Mouse (Mus musculus) heart, embryonic 11.5 days (tissue): Measurements from ENCODE around the gene Rdh16. TPM values are rescaled to one million over a fixed set of nuclear protein-coding genes. Genes with fewer than 3 reads are reported as not detected.
"Not testable (repeated sequence)": the region's sequence is repeated elsewhere in the genome, so short reads cannot be mapped to it uniquely, and the experiment has no call there.

Experiments used
- ATAC-seq: fragments of 200-750 bp; cut with Nextera tagmentation; replicated peaks from 2 replicates; pipeline ENCODE4 v1.8.0; 2017; ENCODE audit warnings: moderate library complexity; ENCODE audit not compliant: insufficient number of reproducible peaks, low FRiP score, low TSS enrichment
- H3K27ac ChIP-seq: fragments of 300-500 bp; sonication (generic); 2 replicates; pipeline ENCODE4 v1.5.1; 2014; ENCODE audit warnings: mild to moderate bottlenecking, low read depth, low read length
- H3K27me3 ChIP-seq: fragments of 300-500 bp; sonication (generic); 2 replicates; pipeline ENCODE4 v1.6.1; 2014; ENCODE audit warnings: mild to moderate bottlenecking, low read length, mixed read lengths; ENCODE audit not compliant: control insufficient read depth, insufficient read depth
- H3K36me3 ChIP-seq: fragments of 300-500 bp; sonication (generic); 2 replicates; pipeline ENCODE4 v1.6.1; 2014; ENCODE audit warnings: mild to moderate bottlenecking, low read length, moderate library complexity, mixed read lengths; ENCODE audit not compliant: control insufficient read depth, insufficient read depth
- H3K4me1 ChIP-seq: fragments of 300-500 bp; sonication (generic); 2 replicates; pipeline ENCODE4 v1.6.1; 2014; ENCODE audit warnings: low read length; ENCODE audit not compliant: control insufficient read depth, insufficient read depth
- H3K4me2 ChIP-seq: fragments of 300-500 bp; sonication (generic); 2 replicates; pipeline ENCODE4 v1.6.1; 2014; ENCODE audit warnings: mild to moderate bottlenecking, moderate library complexity
- H3K4me3 ChIP-seq: fragments of 300-500 bp; sonication (generic); 2 replicates; pipeline ENCODE4 v1.5.1; 2014; ENCODE audit warnings: low read depth, low read length
- H3K9ac ChIP-seq: fragments of 300-500 bp; sonication (generic); 2 replicates; pipeline ENCODE4 v1.6.1; 2014; ENCODE audit warnings: mild to moderate bottlenecking, low read depth, low read length, moderate library complexity
- H3K9me3 ChIP-seq: fragments of 300-500 bp; sonication (generic); replicated peaks from 2 replicates; pipeline ENCODE4 v1.6.1; 2016; ENCODE audit warnings: low read length; ENCODE audit not compliant: control insufficient read depth
- WGBS: fragments of 180-500 bp; shearing (Covaris S2); extraction: QIAGEN DNeasy Blood & Tissue Kit; methylation state at CpG from one replicate; pipeline ENCODE4 v1.1.7; 2014; ENCODE audit not compliant: insufficient replicate concordance; 5-methylcytosine and 5-hydroxymethylcytosine counted together
- polyA plus RNA-seq: library from polyadenylated mRNA; unstranded; fragments of >200 nt; fragmentation: Nextera tagmentation; extraction: Ambion mirVana; gene quantifications from 2 replicates; pipeline ENCODE4 v1.2.1, GENCODE M21; 2014

Rdh16 gene
- polyA plus RNA-seq, 1 experiment from 2014 or later = not detected

- Histone ChIP-seq H3K9me3 (no peaks in the 10 kb centered on the region), H3K27me3 (no peaks in the 10 kb centered on the region), H3K4me3 (no peak overlapping the region), H3K4me1 (no peaks in the 10 kb centered on the region), H3K36me3 (no peaks in the 10 kb centered on the region), H3K9ac (no peak overlapping the region), H3K27ac (no peak overlapping the region), H3K4me2 (no peak overlapping the region)
- no peak for ATAC-seq
Observed at GRCm38 (mm10) chr10:127815888-127816287, 14.9 kb downstream of the Rdh16 start.

DNA sequence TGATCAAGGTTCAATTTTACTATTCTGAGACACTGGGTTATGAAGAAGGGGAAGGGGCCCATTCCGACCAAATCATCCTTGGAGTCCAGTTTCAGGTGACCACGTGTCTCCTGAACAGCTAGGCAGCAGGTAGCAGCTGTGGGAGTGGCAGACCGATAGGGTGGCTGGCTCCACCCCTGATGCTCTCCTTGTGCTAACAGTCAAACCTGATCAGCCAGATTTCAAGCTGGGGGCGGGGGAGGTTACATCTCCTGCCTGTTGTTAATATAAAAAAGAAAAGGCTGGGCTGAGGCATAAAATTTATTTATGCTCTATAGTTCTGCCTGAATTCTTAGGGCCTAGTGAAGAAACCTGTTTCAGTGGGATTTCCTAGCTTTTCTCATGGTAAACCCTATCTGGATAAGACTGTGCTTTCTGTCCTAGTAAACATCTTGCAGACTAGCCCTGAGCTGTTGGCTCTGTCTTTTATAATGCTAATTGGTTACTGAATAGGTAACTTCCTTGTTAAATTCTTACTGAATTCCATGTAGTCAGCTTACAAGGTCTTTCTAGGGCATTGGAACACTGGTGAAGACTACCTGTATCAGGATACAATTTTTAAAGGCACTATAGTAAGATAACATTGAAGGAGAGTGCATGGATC is 16.4 kb downstream of the Rdh16 start:
- H3K4me2 ChIP-seq, H3K9me3 ChIP-seq, ATAC-seq, H3K4me3 ChIP-seq, H3K9ac ChIP-seq, H3K36me3 ChIP-seq, H3K4me1 ChIP-seq, H3K27me3 ChIP-seq, H3K27ac ChIP-seq: not testable (repeated sequence)
- WGBS = 73% methylated on average over 4 of the region's 4 CpGs

DNA sequence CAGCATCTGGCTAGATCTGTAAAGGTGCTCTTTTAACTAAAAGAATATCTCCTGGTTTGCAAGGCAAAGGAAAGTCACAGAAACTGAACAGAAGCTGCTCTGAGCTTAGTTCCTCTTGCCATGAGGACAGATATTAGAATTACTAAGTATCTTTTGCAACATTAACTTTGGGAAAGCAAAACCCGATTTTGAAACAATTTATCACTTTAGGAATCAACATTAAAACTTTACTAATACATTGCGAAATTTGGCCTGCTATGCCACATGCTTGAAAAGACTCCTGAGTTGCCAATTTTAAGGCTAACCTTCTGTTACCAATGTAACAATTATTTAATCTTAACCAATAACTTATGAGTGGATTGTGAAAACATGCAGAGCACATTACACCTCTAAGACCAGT is 20.9 kb downstream of the Rdh16 start:
- ATAC-seq, H3K4me3 ChIP-seq, H3K27me3 ChIP-seq, H3K27ac ChIP-seq, H3K9me3 ChIP-seq, H3K9ac ChIP-seq, H3K4me2 ChIP-seq, H3K36me3 ChIP-seq, H3K4me1 ChIP-seq: not testable (repeated sequence)
- 82% methylated on average over 2 of the region's 2 CpGs for WGBS

DNA sequence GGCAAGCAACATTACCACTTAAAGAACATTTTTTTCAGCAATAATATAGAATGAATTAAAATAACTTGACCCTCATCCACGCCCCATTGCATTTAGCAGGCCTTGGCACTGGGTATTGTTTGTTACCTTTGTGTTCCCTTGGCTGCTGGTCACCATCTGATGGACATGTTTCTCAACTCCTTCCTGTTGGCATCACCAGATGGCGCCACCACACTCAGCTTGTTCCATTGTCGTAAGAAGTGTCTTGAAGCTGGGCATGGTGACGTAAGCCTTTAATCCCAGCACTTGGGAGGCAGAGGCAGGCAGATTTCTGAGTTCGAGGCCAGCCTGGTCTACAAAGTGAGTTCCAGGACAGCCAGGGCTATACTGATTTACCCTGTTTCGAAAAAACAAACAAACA is 24.4 kb downstream of the Rdh16 start:
- H3K9me3 ChIP-seq = no peaks in the 10 kb centered on the region
- no peak overlapping the region for H3K4me2 ChIP-seq
- no peak overlapping the region for H3K9ac ChIP-seq
- 70% methylated on average over 6 of the region's 6 CpGs for WGBS
- H3K27ac ChIP-seq = no peak overlapping the region
- ATAC-seq = no peak
- no peak overlapping the region for H3K4me3 ChIP-seq
- no peaks in the 10 kb centered on the region for H3K27me3 ChIP-seq
- no peaks in the 10 kb centered on the region for H3K36me3 ChIP-seq
- H3K4me1 ChIP-seq = no peaks in the 10 kb centered on the region

DNA sequence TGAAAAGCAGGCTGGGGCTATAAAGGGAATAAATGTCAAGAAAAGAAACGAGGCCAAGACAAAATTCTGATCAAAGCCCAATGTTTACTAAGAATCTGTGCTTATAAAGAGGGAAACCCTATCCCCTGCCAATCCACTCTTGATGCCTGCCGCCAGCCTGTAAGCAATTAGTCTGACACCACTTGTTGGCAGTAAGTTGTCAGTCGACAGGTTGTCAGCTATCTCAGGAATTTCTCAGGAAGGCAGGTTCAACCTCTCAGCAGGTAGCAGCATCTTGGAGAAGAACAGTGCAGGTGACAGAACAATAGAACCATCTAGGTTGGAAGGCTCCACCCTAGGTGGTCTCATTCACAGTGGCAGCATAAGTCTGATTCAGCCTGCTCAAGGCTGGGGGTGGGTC is 28.2 kb downstream of the Rdh16 start:
- H3K4me3 ChIP-seq = no peak overlapping the region
- WGBS = 70% methylated on average over 3 of the region's 3 CpGs
- H3K4me1 ChIP-seq = no peaks in the 10 kb centered on the region
- no peaks in the 10 kb centered on the region for H3K9me3 ChIP-seq
- ATAC-seq = no peak
- no peak overlapping the region for H3K4me2 ChIP-seq
- H3K27me3 ChIP-seq = no peaks in the 10 kb centered on the region
- H3K36me3 ChIP-seq = no peaks in the 10 kb centered on the region
- H3K9ac ChIP-seq = no peak overlapping the region
- no peak overlapping the region for H3K27ac ChIP-seq

- H3K27ac ChIP-seq, H3K4me3 ChIP-seq, H3K27me3 ChIP-seq, H3K9me3 ChIP-seq, ATAC-seq, H3K4me1 ChIP-seq, H3K9ac ChIP-seq, H3K4me2 ChIP-seq, H3K36me3 ChIP-seq: not testable (repeated sequence)
- 90% methylated on average over 1 of the region's 1 CpGs for WGBS
Observed at GRCm38 (mm10) chr10:127834186-127834585, 33.2 kb downstream of the Rdh16 start.

DNA sequence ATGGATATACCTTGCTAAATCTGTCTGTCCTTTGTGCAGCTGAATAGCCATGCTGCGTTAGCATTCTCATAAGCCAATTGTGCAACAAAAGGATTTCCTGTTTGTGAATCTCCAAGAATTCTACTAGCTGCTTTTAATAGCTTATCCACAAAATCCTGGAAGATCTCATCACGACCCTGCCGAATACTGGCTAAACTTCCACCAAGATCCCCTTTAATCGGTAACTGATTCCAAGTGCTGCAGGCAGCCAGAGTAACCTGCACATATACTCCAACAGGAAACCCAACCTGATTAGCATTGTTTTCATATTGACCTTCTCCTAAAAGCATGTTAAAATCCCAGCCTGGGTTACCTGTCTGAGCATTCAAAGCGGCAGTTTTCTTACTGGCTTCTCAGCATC is 34.3 kb downstream of the Rdh16 start:
- no peak overlapping the region for H3K9ac ChIP-seq
- no peak overlapping the region for H3K27ac ChIP-seq
- no peak overlapping the region for H3K4me2 ChIP-seq
- WGBS = 75% methylated on average over 5 of the region's 5 CpGs
- no peaks in the 10 kb centered on the region for H3K9me3 ChIP-seq
- no peaks in the 10 kb centered on the region for H3K36me3 ChIP-seq
- H3K4me3 ChIP-seq = no peak overlapping the region
- no peaks in the 10 kb centered on the region for H3K27me3 ChIP-seq
- ATAC-seq = no peak
- H3K4me1 ChIP-seq = no peaks in the 10 kb centered on the region

GRCm38 (mm10) chr10:127837793-127838192 is 36.8 kb downstream of the Rdh16 start:
- not testable (repeated sequence) for H3K9ac ChIP-seq, H3K4me2 ChIP-seq, H3K9me3 ChIP-seq, ATAC-seq, H3K27ac ChIP-seq, H3K4me1 ChIP-seq, H3K27me3 ChIP-seq, H3K36me3 ChIP-seq, H3K4me3 ChIP-seq
- 86% methylated on average over 5 of the region's 5 CpGs for WGBS

DNA sequence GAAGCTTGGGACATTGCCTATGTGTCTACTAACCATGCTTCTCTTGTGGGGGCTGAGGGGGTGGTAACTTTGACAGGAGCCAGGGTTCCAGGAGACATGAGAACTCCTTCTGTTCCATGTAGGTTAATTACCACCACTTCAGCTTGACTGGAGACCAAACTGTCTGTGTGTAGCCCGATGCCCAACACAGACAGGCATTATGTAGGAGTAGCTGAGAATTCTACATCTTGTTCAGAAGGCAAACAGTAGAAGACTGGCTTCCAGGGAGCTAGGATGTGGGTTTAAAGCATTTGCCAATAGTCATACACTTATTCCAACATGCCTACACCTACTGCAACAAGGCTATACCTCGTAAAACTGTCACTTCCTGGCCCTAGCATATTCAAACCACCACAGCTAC is 37.6 kb downstream of the Rdh16 start:
- Histone ChIP-seq H3K27me3 (no peaks in the 10 kb centered on the region), H3K4me2 (no peak overlapping the region), H3K4me1 (no peaks in the 10 kb centered on the region), H3K9ac (no peak overlapping the region), H3K36me3 (no peaks in the 10 kb centered on the region), H3K4me3 (no peak overlapping the region), H3K27ac (no peak overlapping the region), H3K9me3 (no peaks in the 10 kb centered on the region)
- 76% methylated on average over 2 of the region's 2 CpGs for WGBS
- no peak for ATAC-seq
